Mouse (Mus musculus): ENCODE measurements around the gene Trmt13. TPM values are rescaled to one million over a fixed set of nuclear protein-coding genes. Genes with fewer than 3 reads are reported as not detected.

Trmt13 gene
- total RNA-seq, 1 experiment = 22.8 TPM

DNA sequence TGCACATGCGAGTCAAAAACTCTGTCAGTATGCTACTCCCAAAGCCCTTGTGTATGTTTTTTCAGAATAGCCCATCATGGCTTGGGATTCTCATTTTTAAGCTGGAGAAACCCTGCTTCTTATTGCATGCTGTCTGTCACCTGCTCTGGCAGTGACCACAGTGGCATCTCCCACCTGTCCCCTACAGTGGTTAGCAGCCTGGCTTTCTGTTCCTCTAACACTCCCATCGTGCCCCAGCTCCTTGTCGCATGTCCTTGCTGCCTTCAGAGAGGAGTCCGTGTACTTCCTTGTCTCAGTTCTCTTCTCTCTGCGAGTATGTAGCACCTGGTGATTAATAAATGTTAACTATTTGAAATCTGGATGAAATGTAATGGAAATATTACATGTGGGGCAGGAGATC, 67.0 kb downstream of the Trmt13 start:
- H3K9ac ChIP-seq (ENCODE audit: insufficient read depth, low read depth, low read length, poor library complexity, severe bottlenecking) = no peak overlapping the region
- no peaks in the 10 kb centered on the region for H3K4me1 ChIP-seq (ENCODE audit: control insufficient read depth in 2 of 2, insufficient read depth in 2 of 2, low read length in 2 of 2, poor library complexity in 1 of 2)
- TF ChIP-seq MAFK (IDR thresholded peaks at IDR 0.05; ENCODE audit: insufficient read depth, low read depth, low read length) (no peak), ZNF384 (IDR thresholded peaks at IDR 0.05; ENCODE audit: low read depth, low read length) (no peak), CHD2 (IDR thresholded peaks at IDR 0.05; ENCODE audit: low read depth, low read length) (no peak), ZC3H11A (IDR thresholded peaks at IDR 0.05; ENCODE audit: borderline replicate concordance, low read depth, low read length) (no peak), HCFC1 (IDR thresholded peaks at IDR 0.05; ENCODE audit: borderline replicate concordance, insufficient read depth, low read length) (no peak)
- no peak overlapping the region for H3K4me3 ChIP-seq (ENCODE audit: insufficient read depth in 1 of 2, low read depth in 1 of 2, low read length in 2 of 2, poor library complexity in 1 of 2, severe bottlenecking in 1 of 2)
- H3K27ac ChIP-seq (ENCODE audit: insufficient read depth, low read depth, low read length, poor library complexity, severe bottlenecking) = no peak overlapping the region
- H3K36me3 ChIP-seq (ENCODE audit: control insufficient read depth, insufficient read depth, low read length, poor library complexity, severe bottlenecking) = peaks cover 19% of the 10 kb centered on the region
- no peaks in the 10 kb centered on the region for H3K9me3 ChIP-seq (ENCODE audit: control insufficient read depth, insufficient read depth, low read depth, low read length)
- no peak for DNase-seq (ENCODE audit: low read depth, low spot score)
- in situ Hi-C loops (cut with MboI; ENCODE audit: low sequenced_read_pairs in 2 of 2, unreplicated experiment in 2 of 2) = no loop called here

DNA sequence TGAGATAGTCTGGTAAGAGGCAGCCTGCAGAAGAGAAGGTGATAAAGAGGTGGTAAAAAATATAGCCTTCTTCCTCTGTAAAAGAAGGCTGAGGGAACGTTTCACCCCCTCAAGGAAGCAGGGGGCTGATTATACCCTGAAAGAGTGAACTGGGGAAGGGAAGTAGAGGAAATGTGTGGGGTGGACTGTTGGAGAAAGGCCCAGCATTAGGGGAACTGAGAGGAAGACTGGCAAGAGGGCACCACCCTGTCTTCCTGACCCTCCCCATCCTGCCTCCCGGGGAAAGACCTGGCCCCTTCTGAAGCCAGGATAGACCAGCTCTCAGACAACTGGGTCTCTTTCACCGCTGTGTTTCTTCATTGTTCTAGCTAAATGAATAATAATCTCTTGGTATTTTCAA, 71.9 kb downstream of the Trmt13 start:
- no peak overlapping the region for H3K4me3 ChIP-seq (ENCODE audit: insufficient read depth in 1 of 2, low read depth in 1 of 2, low read length in 2 of 2, poor library complexity in 1 of 2, severe bottlenecking in 1 of 2)
- no peaks in the 10 kb centered on the region for H3K9me3 ChIP-seq (ENCODE audit: control insufficient read depth, insufficient read depth, low read depth, low read length)
- no peak for TF ChIP-seq MAFK (IDR thresholded peaks at IDR 0.05; ENCODE audit: insufficient read depth, low read depth, low read length)
- H3K4me1 ChIP-seq (ENCODE audit: control insufficient read depth in 2 of 2, insufficient read depth in 2 of 2, low read length in 2 of 2, poor library complexity in 1 of 2) = 0 out of 4 replicates have a peak, but pooled peaks cover 0 to 1% of the 10 kb centered on the region in 2 experiments
- peaks cover 31% of the 10 kb centered on the region for H3K36me3 ChIP-seq (ENCODE audit: control insufficient read depth, insufficient read depth, low read length, poor library complexity, severe bottlenecking)
- no peak overlapping the region for H3K9ac ChIP-seq (ENCODE audit: insufficient read depth, low read depth, low read length, poor library complexity, severe bottlenecking)
- no peak for DNase-seq (ENCODE audit: low read depth, low spot score)
- no peak overlapping the region for H3K27ac ChIP-seq (ENCODE audit: insufficient read depth, low read depth, low read length, poor library complexity, severe bottlenecking)
- in situ Hi-C loops (cut with MboI; ENCODE audit: low sequenced_read_pairs in 2 of 2, unreplicated experiment in 2 of 2) = no loop called here

DNA sequence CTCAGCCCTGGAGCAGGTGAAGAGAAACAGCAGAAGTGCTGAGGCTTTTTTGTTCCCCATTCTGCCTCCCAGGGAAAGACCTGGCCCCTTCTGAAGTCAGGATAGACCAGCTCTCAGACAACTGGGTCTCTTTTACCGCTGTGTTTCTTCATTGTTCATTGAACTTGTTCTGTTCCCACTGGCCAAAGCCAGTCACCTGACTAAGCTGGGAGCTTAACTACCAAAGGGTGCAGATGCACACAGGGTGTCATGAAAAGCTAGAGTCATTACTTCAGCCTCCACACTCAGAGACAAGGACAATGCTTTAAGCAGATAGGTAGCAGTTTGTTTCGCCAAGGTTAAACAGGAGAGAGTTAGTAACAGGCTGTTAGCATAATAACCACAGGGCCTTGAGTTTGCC, 72.3 kb downstream of the Trmt13 start:
- TF ChIP-seq ZNF384 (IDR thresholded peaks at IDR 0.05; ENCODE audit: low read depth, low read length) (no peak), HCFC1 (IDR thresholded peaks at IDR 0.05; ENCODE audit: borderline replicate concordance, insufficient read depth, low read length) (no peak), ZC3H11A (IDR thresholded peaks at IDR 0.05; ENCODE audit: borderline replicate concordance, low read depth, low read length) (no peak), MAFK (IDR thresholded peaks at IDR 0.05; ENCODE audit: insufficient read depth, low read depth, low read length) (no peak)
- DNase-seq (ENCODE audit: low read depth, low spot score) = no peak
- Histone ChIP-seq H3K9ac (ENCODE audit: insufficient read depth, low read depth, low read length, poor library complexity, severe bottlenecking) (no peak overlapping the region), H3K36me3 (ENCODE audit: control insufficient read depth, insufficient read depth, low read length, poor library complexity, severe bottlenecking) (peaks cover 30% of the 10 kb centered on the region), H3K4me3 (ENCODE audit: insufficient read depth in 1 of 2, low read depth in 1 of 2, low read length in 2 of 2, poor library complexity in 1 of 2, severe bottlenecking in 1 of 2) (no peak overlapping the region), H3K27ac (ENCODE audit: insufficient read depth, low read depth, low read length, poor library complexity, severe bottlenecking) (no peak overlapping the region), H3K4me1 (ENCODE audit: control insufficient read depth in 2 of 2, insufficient read depth in 2 of 2, low read length in 2 of 2, poor library complexity in 1 of 2) (0 out of 4 replicates have a peak, but pooled peaks cover 0 to 1% of the 10 kb centered on the region in 2 experiments), H3K9me3 (ENCODE audit: control insufficient read depth, insufficient read depth, low read depth, low read length) (no peaks in the 10 kb centered on the region)
- in situ Hi-C loops (cut with MboI; ENCODE audit: low sequenced_read_pairs in 2 of 2, unreplicated experiment in 2 of 2) = no loop called here

DNA sequence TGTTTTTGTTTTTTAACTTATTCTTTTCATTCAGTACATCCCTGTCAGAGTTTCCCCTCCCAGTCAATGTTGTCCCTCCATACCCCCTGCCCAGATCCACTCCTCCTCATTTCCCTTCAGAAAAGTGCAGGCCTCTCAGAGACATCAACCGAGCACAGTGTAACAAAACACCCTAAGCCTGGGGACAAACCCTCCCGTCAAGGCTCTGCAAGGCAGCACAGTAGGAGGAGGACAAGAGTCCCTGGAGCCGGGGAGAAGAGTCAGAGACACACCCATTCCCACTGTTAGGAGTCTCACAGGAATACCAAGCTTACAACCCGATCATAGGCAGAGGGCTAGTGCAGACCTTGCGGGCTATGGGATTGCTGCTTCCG, 77.2 kb downstream of the Trmt13 start:
- H3K9ac ChIP-seq (ENCODE audit: insufficient read depth, low read depth, low read length, poor library complexity, severe bottlenecking) = no peak overlapping the region
- DNase-seq (ENCODE audit: low read depth, low spot score) = no peak
- no peak for TF ChIP-seq HCFC1 (IDR thresholded peaks at IDR 0.05; ENCODE audit: borderline replicate concordance, insufficient read depth, low read length)
- TF ChIP-seq ZNF384 (IDR thresholded peaks at IDR 0.05; ENCODE audit: low read depth, low read length) = no peak
- TF ChIP-seq MAFK (IDR thresholded peaks at IDR 0.05; ENCODE audit: insufficient read depth, low read depth, low read length) = no peak
- no peak for TF ChIP-seq CHD2 (IDR thresholded peaks at IDR 0.05; ENCODE audit: low read depth, low read length)
- TF ChIP-seq ZC3H11A (IDR thresholded peaks at IDR 0.05; ENCODE audit: borderline replicate concordance, low read depth, low read length) = no peak
- no peaks in the 10 kb centered on the region for H3K9me3 ChIP-seq (ENCODE audit: control insufficient read depth, insufficient read depth, low read depth, low read length)
- H3K27ac ChIP-seq (ENCODE audit: insufficient read depth, low read depth, low read length, poor library complexity, severe bottlenecking) = no peak overlapping the region
- H3K4me3 ChIP-seq (ENCODE audit: insufficient read depth in 1 of 2, low read depth in 1 of 2, low read length in 2 of 2, poor library complexity in 1 of 2, severe bottlenecking in 1 of 2) = no peak overlapping the region
- in situ Hi-C loops (cut with MboI; ENCODE audit: low sequenced_read_pairs in 2 of 2, unreplicated experiment in 2 of 2) = no loop called here
- H3K36me3 ChIP-seq (ENCODE audit: control insufficient read depth, insufficient read depth, low read length, poor library complexity, severe bottlenecking) = peaks cover 36% of the 10 kb centered on the region
- H3K4me1 ChIP-seq (ENCODE audit: control insufficient read depth in 2 of 2, insufficient read depth in 2 of 2, low read length in 2 of 2, poor library complexity in 1 of 2) = 0 out of 4 replicates have a peak, but pooled peaks cover 1 to 3% of the 10 kb centered on the region in 2 experiments

Data from ES-E14 (cell line).